Mouse (Mus musculus): ENCODE measurements around the gene Zer1. TPM values are rescaled to one million over a fixed set of nuclear protein-coding genes. Genes with fewer than 3 reads are reported as not detected.

Gene Zer1
- polyA plus RNA-seq, 1 experiment: 39.1 TPM

DNA sequence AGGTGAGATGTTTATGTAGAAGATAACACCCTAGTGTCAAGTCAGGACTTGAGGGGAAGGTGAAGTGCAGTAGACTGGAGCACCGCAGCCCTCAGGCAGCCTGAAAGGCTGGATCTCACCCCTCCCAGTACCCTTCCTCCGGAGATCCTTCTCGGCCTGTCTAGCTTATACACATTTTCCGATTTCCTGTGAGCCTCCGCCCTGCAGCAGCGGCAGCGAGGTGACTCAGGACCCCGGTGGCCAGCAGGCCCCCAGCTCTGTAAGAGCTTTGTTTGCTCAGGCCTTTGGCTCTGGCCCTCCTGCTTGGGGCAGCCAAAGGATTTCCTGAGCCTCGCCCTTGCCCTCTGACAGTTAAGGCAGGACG lies 46.1 kb downstream of the Zer1 start:
- H3K27ac ChIP-seq (ENCODE audit: insufficient read depth, low read depth, low read length): no peak overlapping the region
- no peaks in the 10 kb centered on the region for H3K36me3 ChIP-seq (ENCODE audit: control insufficient read depth, insufficient read depth, low read length)
- H3K27me3 ChIP-seq (ENCODE audit: control insufficient read depth, insufficient read depth, low read length): no peaks in the 10 kb centered on the region
- TF ChIP-seq POLR2A (IDR thresholded peaks at IDR 0.05; ENCODE audit: low read depth, low read length) (no peak), CTCF (IDR thresholded peaks at IDR 0.05; ENCODE audit: extremely low read depth, insufficient read length, insufficient replicate concordance, low read depth, low read length) (no peak)
- H3K4me1 ChIP-seq (ENCODE audit: control insufficient read depth, insufficient read depth, insufficient read length, low read length): peaks cover 2% of the 10 kb centered on the region; the same call in 1 of the 2 replicates
- 0 out of 2 replicates have a peak overlapping the region, but pooled peaks have one; percentile 2 for H3K4me3 ChIP-seq (ENCODE audit: low read depth, low read length)
- WGBS: 23% methylated on average over 10 of the region's 10 CpGs

DNA sequence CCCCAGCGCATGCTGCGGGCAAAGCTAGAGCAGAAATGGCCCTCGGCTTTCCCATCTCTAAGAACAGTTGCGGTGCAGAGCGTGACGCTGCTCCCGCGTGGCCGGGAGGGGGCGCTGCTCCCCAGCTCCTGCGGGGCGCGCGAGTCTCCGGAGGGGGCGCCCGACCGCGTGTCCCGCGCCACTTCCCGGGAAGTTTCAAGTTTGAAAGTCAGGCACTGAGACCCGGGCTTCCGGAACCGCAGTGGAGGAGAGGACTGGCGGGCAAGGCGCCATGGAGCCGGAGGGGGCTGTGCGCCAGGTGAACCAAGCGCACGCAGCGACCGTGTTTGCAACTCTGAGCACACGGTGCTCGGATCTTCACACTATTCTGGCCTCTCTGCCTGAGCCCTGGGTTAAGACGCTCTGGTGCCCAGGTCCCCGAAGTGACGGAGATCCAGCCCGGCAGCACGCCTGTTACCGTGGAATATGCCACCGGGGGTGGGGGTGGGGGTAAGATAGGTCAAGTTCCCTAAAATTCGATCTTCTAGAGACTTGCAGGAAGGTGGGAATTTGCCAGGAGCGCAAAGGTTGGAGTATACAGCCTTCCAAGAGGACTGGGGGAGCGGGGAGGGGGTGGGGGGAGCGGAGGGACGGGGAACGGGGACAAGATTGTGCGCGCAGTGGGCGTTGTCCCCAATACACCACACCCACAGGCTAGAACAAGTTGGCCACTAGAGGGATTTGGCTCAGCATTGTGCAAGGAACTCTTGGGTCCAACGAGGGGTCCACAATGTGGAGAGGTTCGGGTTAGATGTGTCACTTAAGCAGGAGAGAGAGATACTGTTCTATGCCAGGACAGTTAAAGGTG lies 46.7 kb downstream of the Zer1 start, which contains the start of gene Pkn3:
Gene Pkn3 (plus strand): TSS at position 183 of the 847 bp plus-strand sequence.
- TF ChIP-seq CTCF (IDR thresholded peaks at IDR 0.05; ENCODE audit: extremely low read depth, insufficient read length, insufficient replicate concordance, low read depth, low read length) (peak; percentile 99), POLR2A (IDR thresholded peaks at IDR 0.05; ENCODE audit: low read depth, low read length) (no peak)
- WGBS: under 1% methylated on average over 53 of the region's 53 CpGs
- H3K36me3 ChIP-seq (ENCODE audit: control insufficient read depth, insufficient read depth, low read length): peaks cover 1% of the 10 kb centered on the region; the same call in 1 of the 2 replicates
- 0 out of 2 replicates have a peak within 1 kb of the TSS, but pooled peaks have one; percentile 9 for H3K27ac ChIP-seq (ENCODE audit: insufficient read depth, low read depth, low read length)
- H3K27me3 ChIP-seq (ENCODE audit: control insufficient read depth, insufficient read depth, low read length): no peaks in the 10 kb centered on the region
- peak within 1 kb of the TSS; percentile 72 for H3K4me3 ChIP-seq (ENCODE audit: low read depth, low read length)
- peaks cover 2% of the 10 kb centered on the region; the same call in 1 of the 2 replicates for H3K4me1 ChIP-seq (ENCODE audit: control insufficient read depth, insufficient read depth, insufficient read length, low read length)

DNA sequence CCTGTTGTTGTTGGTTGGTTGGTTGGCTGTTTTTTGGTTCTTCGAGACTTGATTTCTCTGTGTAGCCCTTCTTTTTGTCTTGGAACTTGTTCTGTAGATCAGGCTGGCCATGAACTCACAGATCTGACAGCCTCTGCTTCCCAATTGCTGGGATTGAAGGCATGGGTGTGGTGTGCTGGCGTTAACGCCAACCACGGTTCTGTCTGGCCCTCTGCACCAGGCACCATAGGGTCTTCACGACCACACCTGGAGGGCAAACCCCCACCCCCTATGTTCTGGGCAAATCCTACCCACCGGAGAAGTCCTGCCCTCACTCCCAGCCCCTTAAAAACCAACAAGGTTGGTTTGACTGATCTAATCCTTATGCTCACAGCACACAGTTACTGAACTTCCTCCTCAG lies 47.4 kb downstream of the Zer1 start:
- H3K36me3 ChIP-seq (ENCODE audit: control insufficient read depth, insufficient read depth, low read length): peaks cover 4% of the 10 kb centered on the region
- 65% methylated on average over 6 of the region's 6 CpGs for WGBS
- no peak overlapping the region for H3K27ac ChIP-seq (ENCODE audit: insufficient read depth, low read depth, low read length)
- no peak overlapping the region for H3K4me3 ChIP-seq (ENCODE audit: low read depth, low read length)
- H3K4me1 ChIP-seq (ENCODE audit: control insufficient read depth, insufficient read depth, insufficient read length, low read length): peaks cover 2% of the 10 kb centered on the region; the same call in 1 of the 2 replicates
- H3K27me3 ChIP-seq (ENCODE audit: control insufficient read depth, insufficient read depth, low read length): no peaks in the 10 kb centered on the region
- TF ChIP-seq CTCF (IDR thresholded peaks at IDR 0.05; ENCODE audit: extremely low read depth, insufficient read length, insufficient replicate concordance, low read depth, low read length) (no peak), POLR2A (IDR thresholded peaks at IDR 0.05; ENCODE audit: low read depth, low read length) (no peak)

DNA sequence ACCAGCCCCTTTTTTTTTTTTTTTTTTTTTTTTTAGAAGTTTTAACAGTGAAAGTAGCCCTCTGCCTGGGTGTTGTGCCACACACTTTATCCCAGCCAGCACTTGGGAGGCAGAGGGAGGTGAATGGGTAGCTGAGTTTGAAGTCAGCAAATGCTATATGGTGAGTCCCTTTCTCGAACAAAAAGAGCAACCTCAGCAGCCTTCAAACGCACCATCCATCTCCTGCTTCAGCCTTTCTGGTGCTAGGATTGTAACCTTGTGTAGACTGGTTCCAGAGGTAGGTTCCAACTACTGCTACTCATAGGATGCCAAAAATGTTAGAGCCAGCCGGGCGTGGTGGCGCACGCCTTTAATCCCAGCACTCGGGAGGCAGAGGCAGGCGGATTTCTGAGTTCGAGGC lies 47.9 kb downstream of the Zer1 start:
- H3K27me3 ChIP-seq (ENCODE audit: control insufficient read depth, insufficient read depth, low read length): no peaks in the 10 kb centered on the region
- H3K4me3 ChIP-seq (ENCODE audit: low read depth, low read length): no peak overlapping the region
- peaks cover 2% of the 10 kb centered on the region; the same call in 1 of the 2 replicates for H3K4me1 ChIP-seq (ENCODE audit: control insufficient read depth, insufficient read depth, insufficient read length, low read length)
- no peak overlapping the region for H3K27ac ChIP-seq (ENCODE audit: insufficient read depth, low read depth, low read length)
- TF ChIP-seq CTCF (IDR thresholded peaks at IDR 0.05; ENCODE audit: extremely low read depth, insufficient read length, insufficient replicate concordance, low read depth, low read length): no peak
- TF ChIP-seq POLR2A (IDR thresholded peaks at IDR 0.05; ENCODE audit: low read depth, low read length): no peak
- peaks cover 6% of the 10 kb centered on the region for H3K36me3 ChIP-seq (ENCODE audit: control insufficient read depth, insufficient read depth, low read length)
- WGBS: 86% methylated on average over 9 of the region's 9 CpGs

DNA sequence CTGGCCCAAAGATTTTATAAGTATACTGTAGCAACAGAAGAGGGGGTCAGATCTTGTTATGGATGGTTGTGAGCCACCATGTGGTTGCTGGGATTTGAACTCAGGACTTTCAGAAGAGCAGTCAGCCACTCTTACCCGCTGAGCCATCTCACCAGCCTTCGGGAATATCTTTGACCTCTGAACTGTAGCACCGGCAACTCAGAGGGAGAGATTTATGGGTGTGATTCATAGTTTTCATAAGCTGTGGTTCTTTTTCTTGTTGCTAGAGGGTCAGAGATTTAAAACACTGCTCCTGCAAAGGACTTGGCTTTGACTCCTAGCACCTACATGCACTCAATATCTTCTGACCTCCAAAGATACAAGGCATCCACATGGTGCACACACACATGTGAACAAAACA lies 48.8 kb downstream of the Zer1 start:
- Histone ChIP-seq H3K36me3 (ENCODE audit: control insufficient read depth, insufficient read depth, low read length) (peaks cover 7% of the 10 kb centered on the region), H3K4me3 (ENCODE audit: low read depth, low read length) (no peak overlapping the region), H3K4me1 (ENCODE audit: control insufficient read depth, insufficient read depth, insufficient read length, low read length) (peaks cover 2% of the 10 kb centered on the region; the same call in 1 of the 2 replicates), H3K27ac (ENCODE audit: insufficient read depth, low read depth, low read length) (no peak overlapping the region), H3K27me3 (ENCODE audit: control insufficient read depth, insufficient read depth, low read length) (no peaks in the 10 kb centered on the region)
- TF ChIP-seq CTCF (IDR thresholded peaks at IDR 0.05; ENCODE audit: extremely low read depth, insufficient read length, insufficient replicate concordance, low read depth, low read length): no peak
- no peak for TF ChIP-seq POLR2A (IDR thresholded peaks at IDR 0.05; ENCODE audit: low read depth, low read length)
- WGBS: 12% methylated on average over 3 of the region's 3 CpGs

DNA sequence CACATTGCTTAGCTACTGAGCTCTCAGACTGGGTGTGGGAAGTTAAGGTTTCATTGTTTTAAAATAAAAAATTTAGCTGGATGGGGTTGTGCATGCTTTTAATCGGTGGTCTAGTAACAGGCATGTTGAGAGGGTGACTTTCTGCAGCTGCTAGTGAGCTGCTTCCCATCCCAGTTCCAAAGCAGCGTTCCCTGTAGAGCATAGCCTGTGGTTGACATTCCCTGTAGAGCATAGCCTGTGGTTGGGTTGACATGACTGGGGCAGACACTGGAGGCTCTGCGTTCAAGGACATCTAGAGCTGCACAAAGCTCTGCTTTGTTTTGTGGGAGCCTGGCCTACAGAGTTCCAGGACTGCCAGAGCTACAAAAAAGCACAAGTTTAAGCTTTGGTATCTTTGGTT lies 51.1 kb downstream of the Zer1 start:
- H3K27me3 ChIP-seq (ENCODE audit: control insufficient read depth, insufficient read depth, low read length): no peaks in the 10 kb centered on the region
- H3K27ac ChIP-seq (ENCODE audit: insufficient read depth, low read depth, low read length): no peak overlapping the region
- H3K4me1 ChIP-seq (ENCODE audit: control insufficient read depth, insufficient read depth, insufficient read length, low read length): peaks cover 2% of the 10 kb centered on the region; the same call in 1 of the 2 replicates
- no peak for TF ChIP-seq POLR2A (IDR thresholded peaks at IDR 0.05; ENCODE audit: low read depth, low read length)
- TF ChIP-seq CTCF (IDR thresholded peaks at IDR 0.05; ENCODE audit: extremely low read depth, insufficient read length, insufficient replicate concordance, low read depth, low read length): no peak
- 74% methylated on average over 3 of the region's 3 CpGs for WGBS
- no peak overlapping the region for H3K4me3 ChIP-seq (ENCODE audit: low read depth, low read length)
- peaks cover 23% of the 10 kb centered on the region for H3K36me3 ChIP-seq (ENCODE audit: control insufficient read depth, insufficient read depth, low read length)

DNA sequence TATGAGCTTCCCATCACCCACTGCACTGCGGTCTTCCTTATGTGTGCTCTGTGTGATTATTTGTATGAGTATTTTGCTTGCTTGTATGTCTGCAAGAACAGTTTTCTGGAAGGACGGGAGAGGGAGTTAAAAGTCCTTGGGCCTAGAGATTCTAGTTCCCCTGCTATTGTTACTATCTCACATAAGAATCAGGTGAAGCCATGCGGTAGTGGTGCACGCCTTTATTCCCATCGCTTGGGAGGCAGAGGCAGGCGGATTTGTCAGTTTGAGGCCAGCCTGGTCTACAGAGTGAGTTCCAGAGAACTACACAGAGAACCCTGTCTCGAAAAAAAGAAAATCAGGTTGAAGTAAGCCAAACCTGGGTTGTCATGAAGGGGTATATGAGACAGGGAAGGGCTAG lies 51.5 kb downstream of the Zer1 start:
- no peaks in the 10 kb centered on the region for H3K27me3 ChIP-seq (ENCODE audit: control insufficient read depth, insufficient read depth, low read length)
- TF ChIP-seq POLR2A (IDR thresholded peaks at IDR 0.05; ENCODE audit: low read depth, low read length): no peak
- no peak for TF ChIP-seq CTCF (IDR thresholded peaks at IDR 0.05; ENCODE audit: extremely low read depth, insufficient read length, insufficient replicate concordance, low read depth, low read length)
- 80% methylated on average over 7 of the region's 7 CpGs for WGBS
- H3K27ac ChIP-seq (ENCODE audit: insufficient read depth, low read depth, low read length): no peak overlapping the region
- peaks cover 23% of the 10 kb centered on the region for H3K36me3 ChIP-seq (ENCODE audit: control insufficient read depth, insufficient read depth, low read length)
- H3K4me1 ChIP-seq (ENCODE audit: control insufficient read depth, insufficient read depth, insufficient read length, low read length): peaks cover 2% of the 10 kb centered on the region; the same call in 1 of the 2 replicates
- no peak overlapping the region for H3K4me3 ChIP-seq (ENCODE audit: low read depth, low read length)
